Mouse (Mus musculus) myocyte (in vitro differentiated cells): ENCODE measurements around the gene Zmynd12.

Experiments
- CEBPB ChIP-seq: IDR thresholded peaks from 2 replicates; pipeline ENCODE4 v1.6.1; 2011; ENCODE audit warnings: mild to moderate bottlenecking, moderate library complexity; ENCODE audit not compliant: poor library complexity, insufficient read depth, severe bottlenecking
- E2F4 ChIP-seq: IDR thresholded peaks from one replicate; pipeline ENCODE4 v1.6.1; 2011; ENCODE audit warnings: mild to moderate bottlenecking, control low read depth, moderate library complexity; ENCODE audit not compliant: insufficient read depth
- MAX ChIP-seq: IDR thresholded peaks from one replicate; pipeline ENCODE4 v1.6.1; 2011; ENCODE audit warnings: low read depth, mild to moderate bottlenecking, control low read depth
- MYOD1 ChIP-seq, 3 experiments: IDR thresholded peaks; one replicate each; pipeline ENCODE4 v1.6.1; 2011; ENCODE audit warnings: control low read depth in 2 of 3, low read depth in 2 of 3, mild to moderate bottlenecking in 2 of 3, moderate library complexity in 1 of 3; ENCODE audit not compliant: insufficient read length in 2 of 3, control insufficient read depth in 1 of 3
- POLR2A ChIP-seq: IDR thresholded peaks from one replicate; pipeline ENCODE4 v1.6.1; 2011; ENCODE audit warnings: low read depth, mild to moderate bottlenecking, control low read depth, moderate library complexity; ENCODE audit not compliant: insufficient read length
- POLR2AphosphoS2 ChIP-seq: IDR thresholded peaks from one replicate; pipeline ENCODE4 v1.6.1; 2011; ENCODE audit warnings: low read depth, control low read depth; ENCODE audit not compliant: insufficient read length
- REST ChIP-seq: IDR thresholded peaks from one replicate; pipeline ENCODE4 v1.6.1; 2011; ENCODE audit warnings: mild to moderate bottlenecking, control low read depth, moderate library complexity; ENCODE audit not compliant: insufficient read depth, insufficient read length
- TCF12 ChIP-seq: IDR thresholded peaks from one replicate; pipeline ENCODE4 v1.6.1; 2011; ENCODE audit warnings: mild to moderate bottlenecking, control low read depth; ENCODE audit not compliant: poor library complexity, insufficient read depth, severe bottlenecking
- TCF3 ChIP-seq: IDR thresholded peaks from one replicate; pipeline ENCODE4 v1.6.1; 2011; ENCODE audit warnings: low read depth, control low read depth; ENCODE audit not compliant: insufficient read length
- USF1 ChIP-seq: IDR thresholded peaks from one replicate; pipeline ENCODE4 v1.6.1; 2011; ENCODE audit warnings: low read depth, mild to moderate bottlenecking, control low read depth, moderate library complexity

GRCm38 (mm10) chr4:119381471-119382190, 41.0 kb upstream of the Zmynd12 start:
- no peak for TF ChIP-seq USF1
- no peak for TF ChIP-seq POLR2A
- no peak for TF ChIP-seq TCF3
- TF ChIP-seq POLR2AphosphoS2: no peak
- TF ChIP-seq TCF12: no peak
- TF ChIP-seq CEBPB: no peak
- TF ChIP-seq MYOD1 (IDR thresholded peaks at IDR 0.05; ENCODE audit: control insufficient read depth in 1 of 3, insufficient read length in 2 of 3, low read depth in 2 of 3): no peak
- no peak for TF ChIP-seq REST
- TF ChIP-seq MAX: no peak
- no peak for TF ChIP-seq E2F4
